Mouse (Mus musculus): ENCODE results near the gene Arsa. TPM values are rescaled to one million over a fixed set of nuclear protein-coding genes. Genes with fewer than 3 reads are reported as not detected.

The Arsa gene
- polyA plus RNA-seq, 1 experiment from 2014 or later: 27.6 TPM

- no peak for ATAC-seq (ENCODE audit: insufficient number of reproducible peaks, low FRiP score, low TSS enrichment, low read depth)
- Histone ChIP-seq H3K9me3 (no peaks in the 10 kb centered on the region), H3K9ac (no peak overlapping the region), H3K4me1 (peaks cover 14% of the 10 kb centered on the region), H3K36me3 (peaks cover 23% of the 10 kb centered on the region), H3K4me3 (no peak overlapping the region), H3K27me3 (no peaks in the 10 kb centered on the region), H3K27ac (no peak overlapping the region), H3K4me2 (no peak overlapping the region)
- 91% methylated on average over 10 of the region's 10 CpGs for WGBS
Observed at GRCm38 (mm10) chr15:89426716-89427115, 50.5 kb downstream of the Arsa start.

GRCm38 (mm10) chr15:89425711-89426121, 51.5 kb downstream of the Arsa start, which contains the start of gene Cpt1b:
TSS of gene Cpt1b (minus strand) at chr15:89425863.
- 31% methylated on average over 6 of the region's 6 CpGs for WGBS
- H3K4me1 ChIP-seq: peaks cover 14% of the 10 kb centered on the region
- peaks cover 23% of the 10 kb centered on the region for H3K36me3 ChIP-seq
- H3K9me3 ChIP-seq: no peaks in the 10 kb centered on the region
- ATAC-seq (ENCODE audit: insufficient number of reproducible peaks, low FRiP score, low TSS enrichment, low read depth): no peak
- no peaks in the 10 kb centered on the region for H3K27me3 ChIP-seq
- H3K4me2 ChIP-seq: 0 out of 2 replicates have a peak within 1 kb of the TSS, but pooled peaks have one; percentile 1
- H3K27ac ChIP-seq: no peak within 1 kb of the TSS
- H3K9ac ChIP-seq: no peak within 1 kb of the TSS
- no peak within 1 kb of the TSS for H3K4me3 ChIP-seq

- no peak for ATAC-seq (ENCODE audit: insufficient number of reproducible peaks, low FRiP score, low TSS enrichment, low read depth)
- Histone ChIP-seq H3K4me2 (no peak overlapping the region), H3K9ac (no peak overlapping the region), H3K27me3 (no peaks in the 10 kb centered on the region), H3K9me3 (no peaks in the 10 kb centered on the region), H3K36me3 (peaks cover 31% of the 10 kb centered on the region), H3K4me3 (no peak overlapping the region), H3K4me1 (peaks cover 9% of the 10 kb centered on the region), H3K27ac (no peak overlapping the region)
- 84% methylated on average over 8 of the region's 8 CpGs for WGBS
Observed at GRCm38 (mm10) chr15:89424621-89425020, 52.6 kb downstream of the Arsa start.

Other genes starting within 250 kb of the Arsa start
- gene Sbf1, start 162.1 kb downstream of the Arsa start, polyA plus RNA-seq (2015; fragmentation: Nextera tagmentation; extraction: Ambion mirVana): 50.9 and 55.3 TPM in 2 replicates
- 1.6 and 1.9 TPM in 2 replicates for gene Adm2, start 154.7 kb downstream of the Arsa start, polyA plus RNA-seq (2015; fragmentation: Nextera tagmentation; extraction: Ambion mirVana)
- not detected in 2 replicates for gene Miox, start 143.0 kb downstream of the Arsa start, polyA plus RNA-seq (2015; fragmentation: Nextera tagmentation; extraction: Ambion mirVana)
- 67.8 and 77.2 TPM in 2 replicates for gene Lmf2, start 121.8 kb downstream of the Arsa start, polyA plus RNA-seq (2015; fragmentation: Nextera tagmentation; extraction: Ambion mirVana)
- gene Ncaph2, start 121.7 kb downstream of the Arsa start, polyA plus RNA-seq (2015; fragmentation: Nextera tagmentation; extraction: Ambion mirVana): 151 and 161 TPM in 2 replicates
- gene Sco2, start 103.6 kb downstream of the Arsa start, polyA plus RNA-seq (2015; fragmentation: Nextera tagmentation; extraction: Ambion mirVana): 5.5 and 5.6 TPM in 2 replicates
- gene Tymp, start 100.4 kb downstream of the Arsa start, polyA plus RNA-seq (2015; fragmentation: Nextera tagmentation; extraction: Ambion mirVana): 1.0 and 1.6 TPM in 2 replicates
- gene Odf3b, start 98.1 kb downstream of the Arsa start, polyA plus RNA-seq (2015; fragmentation: Nextera tagmentation; extraction: Ambion mirVana): 0.42 and 0.56 TPM in 2 replicates
- gene Klhdc7b, start 92.5 kb downstream of the Arsa start, polyA plus RNA-seq (2015; fragmentation: Nextera tagmentation; extraction: Ambion mirVana): not detected in 2 replicates
- gene Syce3, start 66.9 kb downstream of the Arsa start, polyA plus RNA-seq (2015; fragmentation: Nextera tagmentation; extraction: Ambion mirVana): not detected in 2 replicates
- 0.91 and 6.1 TPM in 2 replicates for gene Cpt1b, start 51.6 kb downstream of the Arsa start, polyA plus RNA-seq (2015; fragmentation: Nextera tagmentation; extraction: Ambion mirVana)
- gene C730034F03Rik, start 47.8 kb downstream of the Arsa start, polyA plus RNA-seq (2015; fragmentation: Nextera tagmentation; extraction: Ambion mirVana): 2.1 and 3.5 TPM in 2 replicates
- 0.16 TPM in 1 of 2 replicates, not detected in the other for gene Gm44502, start 47.7 kb downstream of the Arsa start, polyA plus RNA-seq (2015; fragmentation: Nextera tagmentation; extraction: Ambion mirVana)
- gene Chkb, start 47.5 kb downstream of the Arsa start, polyA plus RNA-seq (2015; fragmentation: Nextera tagmentation; extraction: Ambion mirVana): 53.0 and 55.5 TPM in 2 replicates
- gene Mapk8ip2, start 23.5 kb downstream of the Arsa start, polyA plus RNA-seq (2015; fragmentation: Nextera tagmentation; extraction: Ambion mirVana): 0.63 and 0.82 TPM in 2 replicates
- gene Shank3, start 22.2 kb upstream of the Arsa start, polyA plus RNA-seq (2015; fragmentation: Nextera tagmentation; extraction: Ambion mirVana): 1.2 and 1.7 TPM in 2 replicates
- gene Acr, start 90.9 kb upstream of the Arsa start, polyA plus RNA-seq (2015; fragmentation: Nextera tagmentation; extraction: Ambion mirVana): 0.22 TPM in 1 of 2 replicates, not detected in the other
- gene Rabl2, start 114.5 kb upstream of the Arsa start, polyA plus RNA-seq (2015; fragmentation: Nextera tagmentation; extraction: Ambion mirVana): 38.0 and 38.4 TPM in 2 replicates